Mouse (Mus musculus): ENCODE measurements around the gene Hectd4. TPM values are rescaled to one million over a fixed set of nuclear protein-coding genes. Genes with fewer than 3 reads are reported as not detected.

Hectd4 gene
- total and polyA plus RNA-seq, 3 experiments = 2.1 to 7.8 (median 6.0) TPM

DNA sequence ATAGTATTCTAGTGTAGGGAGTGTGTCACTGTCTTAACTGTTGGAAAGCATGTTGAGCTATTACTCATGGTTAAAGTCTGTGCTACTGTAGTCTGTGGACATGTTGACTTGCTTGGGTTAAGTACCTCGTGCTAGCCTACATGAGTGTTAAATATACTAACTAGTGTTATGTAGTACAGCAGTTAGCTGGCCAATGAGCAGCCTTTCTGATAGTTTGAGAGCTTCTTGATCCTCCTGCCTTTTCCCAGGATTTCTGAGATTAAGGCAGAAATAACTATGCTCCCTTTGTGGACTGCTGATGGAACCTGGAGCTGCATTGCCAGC is 9.5 kb upstream of the Hectd4 start:
- H3K36me3 ChIP-seq (replicated peaks in 1 of 2; ENCODE audit: control insufficient read depth in 1 of 2, insufficient read depth in 1 of 2, low read length in 1 of 2) = peaks cover 69 to 82% of the 10 kb centered on the region in 2 experiments
- H3K4me1 ChIP-seq (ENCODE audit: control insufficient read depth in 1 of 2, insufficient read depth in 2 of 2) = peaks cover 13 to 38% of the 10 kb centered on the region in 2 experiments
- dilution Hi-C loops (cut with MboI; ENCODE audit: extremely low pct_ligation_motif_present, extremely low pct_unique_long_range_greater_than_20kb, low sequenced_read_pairs) (no loop called here), in situ Hi-C loops (cut with MboI; ENCODE audit: low pct_ligation_motif_present, low pct_unique_long_range_greater_than_20kb, low sequenced_read_pairs) (no loop called here)
- H3K79me2 ChIP-seq (replicated peaks; ENCODE audit: control insufficient read depth, extremely low read depth, insufficient read depth, poor library complexity, severe bottlenecking) = peaks cover 35% of the 10 kb centered on the region
- no peak overlapping the region for H3K4me3 ChIP-seq (replicated peaks in 1 of 3; ENCODE audit: low read depth in 2 of 3, low read length in 2 of 3, poor library complexity in 1 of 3)
- no peak for TF ChIP-seq NRF1 (IDR thresholded peaks at IDR 0.05; ENCODE audit: low read depth, low read length)
- TF ChIP-seq MAX (IDR thresholded peaks at IDR 0.05; ENCODE audit: low read length) = no peak
- TF ChIP-seq MYC (IDR thresholded peaks at IDR 0.05; ENCODE audit: low read depth, low read length) = no peak
- TF ChIP-seq CHD2 (IDR thresholded peaks at IDR 0.05; ENCODE audit: low read length) = peak; percentile 58; the same call in 1 of the 2 replicates
- no peak for TF ChIP-seq USF1 (IDR thresholded peaks at IDR 0.05; ENCODE audit: low read depth, low read length)
- peak; percentile 57 for TF ChIP-seq POLR2AphosphoS2 (IDR thresholded peaks at IDR 0.05; ENCODE audit: low read depth, low read length)
- no peak for DNase-seq (ENCODE audit: extremely low read depth)
- H3K27me3 ChIP-seq (replicated peaks) = no peaks in the 10 kb centered on the region
- no peak overlapping the region for H3K27ac ChIP-seq (ENCODE audit: insufficient read depth, low read depth)
- H3K9ac ChIP-seq (ENCODE audit: insufficient read depth, low read depth) = no peak overlapping the region
- no peak overlapping the region for H3K4me2 ChIP-seq (ENCODE audit: insufficient read depth, low read depth, poor library complexity, severe bottlenecking)
- peaks cover 6% of the 10 kb centered on the region for H3K9me3 ChIP-seq (replicated peaks; ENCODE audit: low read length)

DNA sequence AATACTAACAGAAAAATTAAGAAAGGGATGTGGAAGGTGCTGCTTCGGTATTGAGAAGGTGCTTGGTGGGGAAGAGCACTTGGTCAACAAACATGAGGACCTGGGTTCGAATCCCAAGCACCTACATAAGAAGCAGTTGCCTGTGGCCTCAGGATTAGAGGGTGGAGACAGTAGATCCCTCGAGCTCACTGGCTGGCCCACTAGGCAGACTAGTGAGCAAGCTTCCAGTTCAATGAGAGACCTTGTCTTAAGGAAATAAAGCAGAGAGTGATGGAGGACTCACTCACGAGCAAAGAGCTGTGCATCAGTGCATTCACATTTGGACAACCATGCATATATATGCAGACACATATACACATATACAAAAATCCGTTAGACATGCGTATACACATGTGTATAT is 7.9 kb upstream of the Hectd4 start:
- Histone ChIP-seq H3K4me3 (replicated peaks in 1 of 3; ENCODE audit: low read depth in 2 of 3, low read length in 2 of 3, poor library complexity in 1 of 3) (no peak overlapping the region), H3K4me2 (ENCODE audit: insufficient read depth, low read depth, poor library complexity, severe bottlenecking) (no peak overlapping the region), H3K27ac (ENCODE audit: insufficient read depth, low read depth) (no peak overlapping the region), H3K27me3 (replicated peaks) (no peaks in the 10 kb centered on the region), H3K79me2 (replicated peaks; ENCODE audit: control insufficient read depth, extremely low read depth, insufficient read depth, poor library complexity, severe bottlenecking) (peaks cover 20% of the 10 kb centered on the region), H3K9me3 (replicated peaks; ENCODE audit: low read length) (peaks cover 6% of the 10 kb centered on the region), H3K9ac (ENCODE audit: insufficient read depth, low read depth) (no peak overlapping the region), H3K36me3 (replicated peaks in 1 of 2; ENCODE audit: control insufficient read depth in 1 of 2, insufficient read depth in 1 of 2, low read length in 1 of 2) (peaks cover 53 to 68% of the 10 kb centered on the region in 2 experiments), H3K4me1 (ENCODE audit: control insufficient read depth in 1 of 2, insufficient read depth in 2 of 2) (peaks cover 2 to 26% of the 10 kb centered on the region in 2 experiments)
- in situ Hi-C loops (cut with MboI; ENCODE audit: low pct_ligation_motif_present, low pct_unique_long_range_greater_than_20kb, low sequenced_read_pairs) (no loop called here), dilution Hi-C loops (cut with MboI; ENCODE audit: extremely low pct_ligation_motif_present, extremely low pct_unique_long_range_greater_than_20kb, low sequenced_read_pairs) (no loop called here)
- no peak for DNase-seq (ENCODE audit: extremely low read depth)
- no peak for TF ChIP-seq IRF4 (IDR thresholded peaks at IDR 0.05; ENCODE audit: low read depth, low read length)
- TF ChIP-seq POLR2AphosphoS2 (IDR thresholded peaks at IDR 0.05; ENCODE audit: low read depth, low read length) = no peak
- TF ChIP-seq NELFE (IDR thresholded peaks at IDR 0.05; ENCODE audit: low read depth, low read length) = no peak
- no peak for TF ChIP-seq GABPA (IDR thresholded peaks at IDR 0.05; ENCODE audit: insufficient replicate concordance, low read depth, low read length)
- TF ChIP-seq HCFC1 (IDR thresholded peaks at IDR 0.05; ENCODE audit: low read depth, low read length) = no peak
- no peak for TF ChIP-seq USF1 (IDR thresholded peaks at IDR 0.05; ENCODE audit: low read depth, low read length)
- no peak for TF ChIP-seq JUND (conservative IDR thresholded peaks at IDR 0.05; ENCODE audit: low read depth, low read length)
- TF ChIP-seq MAFK (IDR thresholded peaks at IDR 0.05; ENCODE audit: insufficient replicate concordance, low read length) = no peak
- no peak for TF ChIP-seq CHD1 (IDR thresholded peaks at IDR 0.05; ENCODE audit: low read depth, low read length)

DNA sequence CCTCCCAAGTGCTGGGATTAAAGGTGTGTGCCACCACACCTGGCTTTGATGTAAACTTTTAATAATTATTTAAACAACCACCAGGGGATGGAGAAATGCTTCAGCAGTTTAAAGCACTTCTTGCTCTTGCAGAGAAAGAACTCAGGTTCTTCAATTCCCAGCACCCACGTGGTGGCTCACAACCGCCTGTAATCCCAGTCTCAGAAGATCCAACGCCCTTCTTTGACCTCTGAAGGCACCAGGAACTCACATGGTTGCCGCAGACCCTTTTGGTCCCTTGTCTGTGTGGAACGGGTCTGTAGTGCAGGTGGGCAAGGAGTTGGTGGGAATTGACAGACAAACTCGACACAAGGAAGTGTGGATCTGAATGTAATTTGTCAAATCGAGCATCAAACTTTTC is 5.3 kb upstream of the Hectd4 start:
- in situ Hi-C loops (cut with MboI; ENCODE audit: low pct_ligation_motif_present, low pct_unique_long_range_greater_than_20kb, low sequenced_read_pairs) (no loop called here), dilution Hi-C loops (cut with MboI; ENCODE audit: extremely low pct_ligation_motif_present, extremely low pct_unique_long_range_greater_than_20kb, low sequenced_read_pairs) (no loop called here)
- no peak for TF ChIP-seq ELF1 (IDR thresholded peaks at IDR 0.05; ENCODE audit: low read depth, low read length)
- no peak for TF ChIP-seq HCFC1 (IDR thresholded peaks at IDR 0.05; ENCODE audit: low read depth, low read length)
- TF ChIP-seq JUND (conservative IDR thresholded peaks at IDR 0.05; ENCODE audit: low read depth, low read length) = no peak
- no peak for TF ChIP-seq NELFE (IDR thresholded peaks at IDR 0.05; ENCODE audit: low read depth, low read length)
- no peak for TF ChIP-seq ZNF384 (IDR thresholded peaks at IDR 0.05; ENCODE audit: low read depth, low read length)
- TF ChIP-seq MYC (IDR thresholded peaks at IDR 0.05; ENCODE audit: low read depth, low read length) = no peak
- no peak for TF ChIP-seq PAX5 (IDR thresholded peaks at IDR 0.05; ENCODE audit: low read length)
- no peak for TF ChIP-seq MEF2A (IDR thresholded peaks at IDR 0.05; ENCODE audit: borderline replicate concordance, low read depth, low read length)
- no peak for TF ChIP-seq BHLHE40 (IDR thresholded peaks at IDR 0.05; ENCODE audit: low read depth, low read length)
- TF ChIP-seq ZMIZ1 (IDR thresholded peaks at IDR 0.05; ENCODE audit: low read depth, low read length) = no peak
- TF ChIP-seq ZKSCAN1 (IDR thresholded peaks at IDR 0.05; ENCODE audit: borderline replicate concordance, low read depth, low read length) = no peak
- no peak for TF ChIP-seq IRF4 (IDR thresholded peaks at IDR 0.05; ENCODE audit: low read depth, low read length)
- no peak for TF ChIP-seq GABPA (IDR thresholded peaks at IDR 0.05; ENCODE audit: insufficient replicate concordance, low read depth, low read length)
- TF ChIP-seq EP300 (IDR thresholded peaks at IDR 0.05; ENCODE audit: low read length) = no peak
- no peak for TF ChIP-seq ZC3H11A (IDR thresholded peaks at IDR 0.05; ENCODE audit: low read depth, low read length)
- TF ChIP-seq MAFK (IDR thresholded peaks at IDR 0.05; ENCODE audit: insufficient replicate concordance, low read length) = no peak
- TF ChIP-seq USF1 (IDR thresholded peaks at IDR 0.05; ENCODE audit: low read depth, low read length) = no peak
- H3K9me3 ChIP-seq (replicated peaks; ENCODE audit: low read length) = peaks cover 6% of the 10 kb centered on the region
- no peak for DNase-seq (ENCODE audit: extremely low read depth)
- H3K9ac ChIP-seq (ENCODE audit: insufficient read depth, low read depth) = no peak overlapping the region
- no peak overlapping the region for H3K27ac ChIP-seq (ENCODE audit: insufficient read depth, low read depth)
- H3K36me3 ChIP-seq (replicated peaks in 1 of 2; ENCODE audit: control insufficient read depth in 1 of 2, insufficient read depth in 1 of 2, low read length in 1 of 2) = peaks cover 27 to 42% of the 10 kb centered on the region in 2 experiments
- H3K27me3 ChIP-seq (replicated peaks) = no peaks in the 10 kb centered on the region
- H3K4me1 ChIP-seq (ENCODE audit: control insufficient read depth in 1 of 2, insufficient read depth in 2 of 2) = peaks cover 0 to 14% of the 10 kb centered on the region in 2 experiments; a peak in 2 of 4 replicates
- H3K79me2 ChIP-seq (replicated peaks; ENCODE audit: control insufficient read depth, extremely low read depth, insufficient read depth, poor library complexity, severe bottlenecking) = no peaks in the 10 kb centered on the region
- H3K4me3 ChIP-seq (replicated peaks in 1 of 3; ENCODE audit: low read depth in 2 of 3, low read length in 2 of 3, poor library complexity in 1 of 3) = no peak overlapping the region
- no peak overlapping the region for H3K4me2 ChIP-seq (ENCODE audit: insufficient read depth, low read depth, poor library complexity, severe bottlenecking)
